Mouse (Mus musculus) heart, postnatal 25 days (tissue): ENCODE data around the gene Ldha. TPM values are rescaled to one million over a fixed set of nuclear protein-coding genes. Genes with fewer than 3 reads are reported as not detected.
"Not testable (repeated sequence)": the region's sequence is repeated elsewhere in the genome, so short reads cannot be mapped to it uniquely, and the experiment has no call there.

Experiments used
- DNase-seq: peaks from one replicate; pipeline ENCODE4 v3.0.0; 2022; ENCODE audit warnings: low spot score
- intact Hi-C: fragments of 180-260 bp; cut with DNase I; formaldehyde crosslinking; loops from one replicate; pipeline ENCODE4 v1.15.1; 2025
- total RNA-seq, 2 experiments: library from RNA; stranded (reverse); gene quantifications; 2 replicates each; pipeline ENCODE4 v1.2.3; 2021

The Ldha gene
- total RNA-seq, result 100 to 1,000 TPM; 799 to 856 TPM

- intact Hi-C loops, result loop anchor here (5.0 kb wide), 1 partner anchor 116 kb away; the partner anchor contains the start of gene Uevld
- no peak for DNase-seq
These were observed at the start of gene Ldha for GRCm38 (mm10) chr7:46840787-46841525. Ldha (plus strand) TSS chr7:46841475.

GRCm38 (mm10) chr7:46793871-46794270, 47.4 kb upstream of the Ldha start:
- intact Hi-C loops, result loop anchor here (2.0 kb wide), 1 partner anchor 53 kb away; no protein-coding TSS in a partner anchor
- DNase-seq, result no peak

- DNase-seq, result peak; percentile 93
- intact Hi-C loops, result loop anchor here (1.0 to 5.0 kb wide), 3 partner anchors 51 to 212 kb away; partner anchors contain the start of gene Spty2d1
These were observed 45.7 kb upstream of the Ldha start, which contains the start of the genes Hps5 and Gtf2h1 for GRCm38 (mm10) chr7:46795287-46796205. Hps5 (minus strand) TSS chr7:46796064. Gtf2h1 (plus strand) TSS chr7:46796103.

GRCm38 (mm10) chr7:46796206-46796679, 45.0 kb upstream of the Ldha start:
- no peak for DNase-seq
- intact Hi-C loops, result loop anchor here (1.0 to 5.0 kb wide), 2 partner anchors 124 to 211 kb away; partner anchors contain the start of gene Spty2d1

- intact Hi-C loops, result loop anchor here (1.0 to 5.0 kb wide), 2 partner anchors 124 to 211 kb away; partner anchors contain the start of gene Spty2d1
- DNase-seq, result no peak
These were observed 44.5 kb upstream of the Ldha start for GRCm38 (mm10) chr7:46796779-46797178.

GRCm38 (mm10) chr7:46810325-46810724, 30.9 kb upstream of the Ldha start:
- DNase-seq, result no peak

GRCm38 (mm10) chr7:46814012-46814411, 27.3 kb upstream of the Ldha start:
- no peak for DNase-seq
- intact Hi-C loops, result no loop called here

More at GRCm38 (mm10) chr7:46810325-46810724, 30.9 kb upstream of the Ldha start:
- intact Hi-C loops, result no loop called here

GRCm38 (mm10) chr7:46820876-46821632, 20.2 kb upstream of the Ldha start:
- DNase-seq, intact Hi-C loops: not testable (repeated sequence)

GRCm38 (mm10) chr7:46827046-46827802, 14.1 kb upstream of the Ldha start:
- intact Hi-C loops, result no loop called here
- no peak for DNase-seq

GRCm38 (mm10) chr7:46827803-46828184, 13.5 kb upstream of the Ldha start:
- no peak for DNase-seq
- intact Hi-C loops, result no loop called here

- intact Hi-C loops, result no loop called here
These were observed 11.4 kb upstream of the Ldha start for GRCm38 (mm10) chr7:46829911-46830310.

GRCm38 (mm10) chr7:46830799-46831590, 10.3 kb upstream of the Ldha start:
- DNase-seq, result no peak
- intact Hi-C loops, result no loop called here

More at GRCm38 (mm10) chr7:46829911-46830310, 11.4 kb upstream of the Ldha start:
- no peak for DNase-seq

GRCm38 (mm10) chr7:46831693-46832092, 9.6 kb upstream of the Ldha start:
- intact Hi-C loops, result no loop called here
- DNase-seq, result no peak

- intact Hi-C loops, DNase-seq: not testable (repeated sequence)
These were observed 9.0 kb upstream of the Ldha start for GRCm38 (mm10) chr7:46832112-46832810.

- intact Hi-C loops, result no loop called here
- DNase-seq, result no peak
These were observed 8.0 kb upstream of the Ldha start for GRCm38 (mm10) chr7:46833266-46833665.

GRCm38 (mm10) chr7:46833670-46834255, 7.5 kb upstream of the Ldha start:
- no peak for DNase-seq
- intact Hi-C loops, result no loop called here
